Mouse (Mus musculus): Measurements from ENCODE around the gene Taar8a.

DNA sequence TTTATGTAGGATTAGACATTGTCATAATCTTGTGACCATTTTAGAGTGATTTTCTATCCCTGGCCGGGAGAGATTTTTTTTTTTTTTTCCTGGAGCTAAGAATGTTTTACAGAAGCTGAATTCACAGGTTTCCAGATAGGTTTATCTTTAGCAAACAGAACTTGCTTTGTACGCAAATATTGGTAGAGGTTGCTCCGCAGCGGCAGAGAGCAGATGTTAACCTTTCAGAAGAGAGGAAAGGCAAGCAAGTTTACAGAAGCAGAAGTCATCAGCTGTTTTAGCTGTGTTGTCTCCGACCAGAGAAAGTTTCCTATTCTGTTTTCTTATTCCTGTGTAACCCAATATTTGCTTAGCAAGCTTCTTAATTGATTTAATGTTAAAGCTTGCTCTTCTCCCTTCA lies 10.3 kb downstream of the Taar8a start:
- TF ChIP-seq POLR2A (IDR thresholded peaks at IDR 0.05; ENCODE audit: insufficient read length, low read depth) (no peak), POLR2AphosphoS2 (IDR thresholded peaks at IDR 0.05; ENCODE audit: insufficient read length, low read depth) (no peak), SRF (IDR thresholded peaks at IDR 0.05; ENCODE audit: control insufficient read depth, insufficient read length, low read depth) (no peak), MAX (IDR thresholded peaks at IDR 0.05; ENCODE audit: low read depth) (no peak), MYOG (IDR thresholded peaks at IDR 0.05; ENCODE audit: control insufficient read depth in 1 of 3, insufficient read depth in 1 of 3, insufficient read length in 2 of 3, low read depth in 2 of 3) (no peak), MYOD1 (IDR thresholded peaks at IDR 0.05; ENCODE audit: control insufficient read depth in 1 of 3, insufficient read length in 2 of 3, low read depth in 2 of 3) (no peak), CEBPB (IDR thresholded peaks at IDR 0.05; ENCODE audit: insufficient read depth, poor library complexity, severe bottlenecking) (no peak), E2F4 (IDR thresholded peaks at IDR 0.05; ENCODE audit: insufficient read depth) (no peak), USF1 (IDR thresholded peaks at IDR 0.05; ENCODE audit: low read depth) (no peak)

Data from myocyte (in vitro differentiated cells).